Mouse (Mus musculus) skeletal muscle tissue, adult 2 months (tissue): Measurements from ENCODE around the gene Fto.
A peak's percentile ranks its signal among the peaks of the same experiment; 100 is the strongest.

Source experiments
- DNase-seq: peaks from one replicate; pipeline ENCODE4 v3.0.0-alpha.2; 2012; ENCODE audit warnings: low read depth, low spot score

Gene Fto

GRCm38 (mm10) chr8:91611191-91611590 is 297.9 kb downstream of the Fto start:
- no peak for DNase-seq

- DNase-seq, result no peak
Observed at GRCm38 (mm10) chr8:91611723-91612362, 298.5 kb downstream of the Fto start.

- no peak for DNase-seq
Observed at GRCm38 (mm10) chr8:91612387-91613130, 299.2 kb downstream of the Fto start.

- DNase-seq, result no peak
Observed at GRCm38 (mm10) chr8:91613603-91614002, 300.3 kb downstream of the Fto start.

- DNase-seq, result no peak
Observed at GRCm38 (mm10) chr8:91615196-91615595, 301.9 kb downstream of the Fto start.

GRCm38 (mm10) chr8:91615781-91616683 is 302.7 kb downstream of the Fto start:
- DNase-seq, result no peak

GRCm38 (mm10) chr8:91617772-91618171 is 304.4 kb downstream of the Fto start:
- DNase-seq, result no peak

- no peak for DNase-seq
Observed at GRCm38 (mm10) chr8:91622757-91623156, 309.4 kb downstream of the Fto start.

GRCm38 (mm10) chr8:91625686-91626558 is 312.6 kb downstream of the Fto start:
- no peak for DNase-seq

GRCm38 (mm10) chr8:91629594-91629993 is 316.3 kb downstream of the Fto start:
- peak; percentile 83 for DNase-seq

- DNase-seq, result no peak
Observed at GRCm38 (mm10) chr8:91630320-91631033, 317.2 kb downstream of the Fto start.

GRCm38 (mm10) chr8:91632411-91632810 is 319.1 kb downstream of the Fto start:
- DNase-seq, result no peak

GRCm38 (mm10) chr8:91635406-91635805 is 322.1 kb downstream of the Fto start:
- DNase-seq, result no peak

- DNase-seq, result no peak
Observed at GRCm38 (mm10) chr8:91636887-91637286, 323.6 kb downstream of the Fto start.

- DNase-seq, result no peak
Observed at GRCm38 (mm10) chr8:91637684-91638083, 324.4 kb downstream of the Fto start.

- DNase-seq, result no peak
Observed at GRCm38 (mm10) chr8:91638256-91638655, 324.9 kb downstream of the Fto start.

GRCm38 (mm10) chr8:91640471-91640870 is 327.1 kb downstream of the Fto start:
- DNase-seq, result peak; percentile 33

- DNase-seq, result no peak
Observed at GRCm38 (mm10) chr8:91645484-91645883, 332.2 kb downstream of the Fto start.

- DNase-seq, result no peak
Observed at GRCm38 (mm10) chr8:91647959-91648358, 334.6 kb downstream of the Fto start.

GRCm38 (mm10) chr8:91648776-91649175 is 335.5 kb downstream of the Fto start:
- no peak for DNase-seq

- peak; percentile 37 for DNase-seq
Observed at GRCm38 (mm10) chr8:91653561-91653960, 340.2 kb downstream of the Fto start.
